Mouse (Mus musculus) limb, embryonic 10.5 days (tissue): ENCODE measurements around the gene Gm28048. TPM values are rescaled to one million over a fixed set of nuclear protein-coding genes. Genes with fewer than 3 reads are reported as not detected.

Experiments
- DNase-seq: peaks from one replicate; pipeline ENCODE4 v3.0.0-alpha.2; 2017; ENCODE audit warnings: low spot score
- H3K27ac ChIP-seq: fragments of 300-500 bp; sonication (generic); 2 replicates; pipeline ENCODE4 v1.5.1; 2016; ENCODE audit warnings: mild to moderate bottlenecking
- H3K27me3 ChIP-seq: fragments of 300-500 bp; sonication (generic); 2 replicates; pipeline ENCODE4 v1.6.1; 2016; ENCODE audit warnings: low read depth, mild to moderate bottlenecking; ENCODE audit not compliant: poor library complexity, severe bottlenecking
- H3K36me3 ChIP-seq: fragments of 300-500 bp; sonication (generic); 2 replicates; pipeline ENCODE4 v1.6.1; 2016; ENCODE audit warnings: mild to moderate bottlenecking, moderate library complexity
- H3K4me1 ChIP-seq: fragments of 300-500 bp; sonication (generic); 2 replicates; pipeline ENCODE4 v1.6.1; 2016
- H3K4me3 ChIP-seq: fragments of 300-500 bp; sonication (generic); 2 replicates; pipeline ENCODE4 v1.5.1; 2016; ENCODE audit warnings: mild to moderate bottlenecking, moderate library complexity
- H3K9me3 ChIP-seq: fragments of 300-500 bp; sonication (generic); replicated peaks from 2 replicates; pipeline ENCODE4 v1.6.1; 2016; ENCODE audit warnings: mild to moderate bottlenecking
- WGBS: fragments of 180-500 bp; shearing (Covaris S2); methylation state at CpG from one replicate; pipeline ENCODE4 v1.1.7; 2016; 5-methylcytosine and 5-hydroxymethylcytosine counted together
- polyA plus RNA-seq: library from polyadenylated mRNA; unstranded; fragments of >200 nt; fragmentation: Nextera tagmentation; extraction: Ambion mirVana; gene quantifications from 2 replicates; pipeline ENCODE4 v1.2.1, GENCODE M21; 2016

Gm28048 gene
- polyA plus RNA-seq, 1 experiment from 2014 or later, result 4.1 TPM

DNA sequence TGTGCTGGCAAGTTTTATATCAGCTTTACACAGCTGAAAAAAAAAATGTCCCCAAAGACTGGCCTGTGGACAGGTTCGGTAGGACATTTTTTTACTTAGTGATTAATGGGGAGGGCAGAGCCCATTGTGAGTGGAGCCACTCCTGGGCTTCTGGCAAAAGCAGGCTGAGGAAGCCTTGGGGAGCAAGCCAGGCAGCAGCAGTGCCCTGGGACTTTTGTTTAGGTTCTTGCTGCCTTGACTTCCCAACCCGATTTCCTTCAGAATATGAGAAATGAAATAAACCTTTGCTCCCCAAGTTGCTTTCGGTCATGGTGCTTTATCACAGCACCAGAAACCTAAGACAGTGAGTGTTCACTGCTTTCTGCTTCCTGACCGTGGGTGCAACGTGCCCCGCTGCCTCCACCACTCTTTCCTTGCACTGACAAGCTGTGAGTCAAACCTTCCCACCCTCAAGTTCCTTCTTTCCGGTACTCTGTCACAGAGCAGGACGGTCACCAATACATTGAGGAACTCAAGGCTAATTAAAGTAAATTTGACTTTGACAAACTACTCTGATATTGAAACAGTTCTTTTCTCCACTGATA is 53.2 kb downstream of the Gm28048 start:
- Histone ChIP-seq H3K36me3 (peaks cover 4% of the 10 kb centered on the region), H3K27me3 (no peaks in the 10 kb centered on the region), H3K9me3 (no peaks in the 10 kb centered on the region), H3K4me1 (peaks cover 3% of the 10 kb centered on the region; the same call in 1 of the 2 replicates), H3K4me3 (no peak overlapping the region), H3K27ac (no peak overlapping the region)
- no peak for DNase-seq
- 85% methylated on average over 8 of the region's 8 CpGs for WGBS

- Histone ChIP-seq H3K27me3 (no peaks in the 10 kb centered on the region), H3K36me3 (no peaks in the 10 kb centered on the region), H3K4me1 (no peaks in the 10 kb centered on the region), H3K27ac (no peak overlapping the region), H3K4me3 (no peak overlapping the region), H3K9me3 (no peaks in the 10 kb centered on the region)
- WGBS, result 78% methylated on average over 2 of the region's 2 CpGs
- no peak for DNase-seq
These were observed 58.3 kb downstream of the Gm28048 start for GRCm38 (mm10) chr11:22923606-22924005.

GRCm38 (mm10) chr11:22922546-22922945 is 59.3 kb downstream of the Gm28048 start:
- Histone ChIP-seq H3K27me3 (no peaks in the 10 kb centered on the region), H3K4me1 (no peaks in the 10 kb centered on the region), H3K27ac (no peak overlapping the region), H3K36me3 (no peaks in the 10 kb centered on the region), H3K4me3 (no peak overlapping the region), H3K9me3 (no peaks in the 10 kb centered on the region)
- DNase-seq, result no peak
- WGBS, result 83% methylated on average over 2 of the region's 2 CpGs

GRCm38 (mm10) chr11:22919336-22919735 is 62.6 kb downstream of the Gm28048 start:
- DNase-seq, result no peak
- Histone ChIP-seq H3K27me3 (no peaks in the 10 kb centered on the region), H3K27ac (no peak overlapping the region), H3K4me3 (no peak overlapping the region), H3K36me3 (no peaks in the 10 kb centered on the region), H3K4me1 (no peaks in the 10 kb centered on the region), H3K9me3 (no peaks in the 10 kb centered on the region)
- WGBS, result 85% methylated on average over 2 of the region's 2 CpGs

DNA sequence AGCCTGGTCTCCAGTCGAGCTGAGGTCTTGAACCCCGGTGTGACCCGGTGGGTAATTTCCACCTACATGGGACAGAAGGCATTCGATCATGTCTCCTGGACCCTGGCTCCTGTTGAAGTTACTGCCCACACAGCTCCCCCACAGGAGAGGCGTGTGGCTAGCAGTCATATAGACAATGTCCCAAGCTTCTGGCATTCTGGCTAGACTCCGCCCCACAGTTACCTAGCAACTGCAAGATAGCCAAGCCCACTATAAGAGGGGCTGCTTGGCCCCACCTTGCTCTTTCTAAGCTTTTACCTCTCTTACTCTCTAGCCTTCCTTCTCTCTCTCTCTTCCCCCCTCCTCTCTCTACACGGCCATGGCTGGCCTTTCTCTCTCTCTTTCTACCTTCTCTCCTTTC is 64.1 kb downstream of the Gm28048 start:
- no peak for DNase-seq
- 89% methylated on average over 7 of the region's 7 CpGs for WGBS

GRCm38 (mm10) chr11:22913744-22914143 is 68.1 kb downstream of the Gm28048 start:
- H3K27ac ChIP-seq, result no peak overlapping the region
- no peaks in the 10 kb centered on the region for H3K4me1 ChIP-seq
- no peaks in the 10 kb centered on the region for H3K9me3 ChIP-seq
- WGBS, result 85% methylated on average over 4 of the region's 4 CpGs
- H3K27me3 ChIP-seq, result no peaks in the 10 kb centered on the region
- DNase-seq, result no peak
- no peaks in the 10 kb centered on the region for H3K36me3 ChIP-seq
- H3K4me3 ChIP-seq, result no peak overlapping the region

More for the DNA sequence above, 64.1 kb downstream of the Gm28048 start:
- H3K4me1 ChIP-seq, result no peaks in the 10 kb centered on the region
- H3K9me3 ChIP-seq, result no peaks in the 10 kb centered on the region
- H3K27ac ChIP-seq, result no peak overlapping the region
- no peaks in the 10 kb centered on the region for H3K36me3 ChIP-seq
- H3K4me3 ChIP-seq, result no peak overlapping the region
- no peaks in the 10 kb centered on the region for H3K27me3 ChIP-seq

GRCm38 (mm10) chr11:22911831-22912230 is 70.1 kb downstream of the Gm28048 start:
- WGBS, result 94% methylated on average over 7 of the region's 7 CpGs
- Histone ChIP-seq H3K4me1 (no peaks in the 10 kb centered on the region), H3K4me3 (no peak overlapping the region), H3K9me3 (no peaks in the 10 kb centered on the region), H3K27ac (no peak overlapping the region), H3K27me3 (no peaks in the 10 kb centered on the region), H3K36me3 (no peaks in the 10 kb centered on the region)
- no peak for DNase-seq

GRCm38 (mm10) chr11:22906453-22906865 is 75.4 kb downstream of the Gm28048 start:
- no peak overlapping the region for H3K4me3 ChIP-seq
- H3K9me3 ChIP-seq, result no peaks in the 10 kb centered on the region
- H3K4me1 ChIP-seq, result no peaks in the 10 kb centered on the region
- no peaks in the 10 kb centered on the region for H3K27me3 ChIP-seq
- no peak for DNase-seq
- no peaks in the 10 kb centered on the region for H3K36me3 ChIP-seq
- H3K27ac ChIP-seq, result no peak overlapping the region

DNA sequence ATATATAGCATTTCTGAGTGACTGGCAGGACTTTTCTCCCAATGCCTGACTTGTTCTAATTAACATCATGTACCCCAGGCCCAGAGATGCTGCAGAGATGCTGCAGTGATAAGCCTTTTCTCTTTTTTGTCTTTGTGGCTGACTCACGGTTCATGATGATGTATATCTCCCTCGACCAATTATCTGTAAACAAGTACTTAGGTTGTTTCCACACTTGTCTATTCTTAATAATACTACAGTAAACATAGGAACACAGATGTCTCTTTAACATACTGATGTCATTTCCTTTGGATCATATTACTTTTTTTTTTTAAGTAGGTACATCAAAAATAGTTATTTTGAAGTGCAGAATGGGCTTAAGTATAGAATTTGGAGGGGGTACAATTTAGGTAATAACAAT is 79.0 kb downstream of the Gm28048 start:
- WGBS, result 87% methylated on average over 2 of the region's 2 CpGs

DNA sequence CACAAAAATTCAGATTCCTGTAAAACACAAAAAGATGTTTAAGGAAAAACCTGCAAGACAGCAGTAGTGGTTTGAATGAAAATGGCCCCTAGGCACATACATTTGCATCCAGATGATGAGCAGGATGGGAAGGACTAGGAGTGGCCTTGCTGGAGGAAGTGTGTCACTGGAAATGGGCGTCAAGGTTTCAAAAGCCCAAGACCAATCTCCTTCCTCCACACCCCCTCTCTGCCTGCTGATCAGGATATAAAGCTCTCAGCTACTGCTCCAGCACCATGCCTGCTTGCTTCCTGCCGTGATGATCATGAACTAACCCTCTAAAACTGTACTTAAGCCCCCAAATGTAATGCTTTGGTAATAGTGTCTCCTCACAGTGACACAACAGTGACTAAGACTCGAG is 81.8 kb downstream of the Gm28048 start:
- WGBS, result 82% methylated on average over 3 of the region's 3 CpGs

More for the DNA sequence above, 79.0 kb downstream of the Gm28048 start:
- peaks cover 18% of the 10 kb centered on the region for H3K36me3 ChIP-seq
- H3K4me1 ChIP-seq, result no peaks in the 10 kb centered on the region
- DNase-seq, result no peak
- H3K27ac ChIP-seq, result no peak overlapping the region
- H3K27me3 ChIP-seq, result no peaks in the 10 kb centered on the region
- H3K4me3 ChIP-seq, result no peak overlapping the region
- no peaks in the 10 kb centered on the region for H3K9me3 ChIP-seq

GRCm38 (mm10) chr11:22897642-22898041 is 84.2 kb downstream of the Gm28048 start:
- Histone ChIP-seq H3K27me3 (no peaks in the 10 kb centered on the region), H3K27ac (no peak overlapping the region), H3K4me1 (peaks cover 8% of the 10 kb centered on the region), H3K36me3 (peaks cover 18% of the 10 kb centered on the region), H3K4me3 (no peak overlapping the region), H3K9me3 (no peaks in the 10 kb centered on the region)
- no peak for DNase-seq
- 92% methylated on average over 4 of the region's 4 CpGs for WGBS

More for the DNA sequence above, 81.8 kb downstream of the Gm28048 start:
- Histone ChIP-seq H3K9me3 (no peaks in the 10 kb centered on the region), H3K4me3 (no peak overlapping the region), H3K27ac (no peak overlapping the region), H3K4me1 (no peaks in the 10 kb centered on the region), H3K27me3 (no peaks in the 10 kb centered on the region), H3K36me3 (peaks cover 18% of the 10 kb centered on the region)
- no peak for DNase-seq

GRCm38 (mm10) chr11:22897127-22897526 is 84.8 kb downstream of the Gm28048 start:
- H3K27me3 ChIP-seq, result no peaks in the 10 kb centered on the region
- H3K27ac ChIP-seq, result no peak overlapping the region
- peaks cover 8% of the 10 kb centered on the region for H3K4me1 ChIP-seq
- H3K9me3 ChIP-seq, result no peaks in the 10 kb centered on the region
- 95% methylated on average over 4 of the region's 4 CpGs for WGBS
- no peak for DNase-seq
- no peak overlapping the region for H3K4me3 ChIP-seq
- H3K36me3 ChIP-seq, result peaks cover 18% of the 10 kb centered on the region

GRCm38 (mm10) chr11:22893075-22893474 is 88.8 kb downstream of the Gm28048 start:
- no peaks in the 10 kb centered on the region for H3K9me3 ChIP-seq
- H3K4me1 ChIP-seq, result peaks cover 8% of the 10 kb centered on the region
- 55% methylated on average over 3 of the region's 3 CpGs for WGBS
- H3K36me3 ChIP-seq, result 0 out of 2 replicates have a peak, but pooled peaks cover under 1% of the 10 kb centered on the region
- no peaks in the 10 kb centered on the region for H3K27me3 ChIP-seq
- no peak for DNase-seq
- H3K27ac ChIP-seq, result no peak overlapping the region
- no peak overlapping the region for H3K4me3 ChIP-seq

GRCm38 (mm10) chr11:22892466-22892865 is 89.4 kb downstream of the Gm28048 start:
- no peaks in the 10 kb centered on the region for H3K27me3 ChIP-seq
- no peaks in the 10 kb centered on the region for H3K9me3 ChIP-seq
- peaks cover 8% of the 10 kb centered on the region for H3K4me1 ChIP-seq
- 84% methylated on average over 6 of the region's 6 CpGs for WGBS
- no peaks in the 10 kb centered on the region for H3K36me3 ChIP-seq
- no peak overlapping the region for H3K4me3 ChIP-seq
- no peak overlapping the region for H3K27ac ChIP-seq
- DNase-seq, result no peak
